ENCODE assay signal across 26 mouse cellular contexts in genomic region chr4:89510593-89510992, GRCm38 (mm10).
DNase-seq lines count a peak whose midpoint lies in the region; ATAC-seq lines count a peak whose summit lies in the region.
"Had no signal": no experiment of that assay in that cellular context is flagged by ENCODE, and none has a peak within 500 bp of the region (broad histone marks: within the 10 kb centered on the region; RNA-seq: fewer than 3 reads in every experiment).

No protein-coding gene starts in this region.

- H3K27ac ChIP-seq in liver, embryonic 11.5 days (ENCODE audit: low read depth, low read length), result peak overlapping the region; percentile 80
- H3K27ac ChIP-seq in liver, embryonic 13.5 days, result peak overlapping the region; percentile 87
- peak overlapping the region; percentile 69 for H3K27ac ChIP-seq in liver, embryonic 16.5 days (ENCODE audit: low read length)
- H3K27ac ChIP-seq: embryonic facial prominence, embryonic 10.5 days; embryonic facial prominence, embryonic 13.5 days; gastrocnemius, adult 2 months; hindbrain, embryonic 10.5 days; hindbrain, embryonic 13.5 days had no signal

- H3K4me3 ChIP-seq in liver, embryonic 11.5 days (ENCODE audit: low read depth, low read length), result no peak overlapping the region
- H3K4me3 ChIP-seq in liver, embryonic 13.5 days (replicated peaks), result no peak overlapping the region
- H3K4me3 ChIP-seq in liver, embryonic 16.5 days (ENCODE audit: low read depth, low read length), result no peak overlapping the region
- H3K4me3 ChIP-seq: embryonic facial prominence, embryonic 10.5 days; embryonic facial prominence, embryonic 13.5 days; gastrocnemius, adult 2 months; hindbrain, embryonic 10.5 days; hindbrain, embryonic 13.5 days had no signal

- no peak; the same call in 1 of the 2 replicates for ATAC-seq in liver, embryonic 11.5 days (replicated peaks; ENCODE audit: low FRiP score)
- no peak for ATAC-seq in liver, embryonic 13.5 days (ENCODE audit: low read depth)
- ATAC-seq in liver, embryonic 16.5 days (ENCODE audit: low read depth), result no peak
- ATAC-seq: forebrain, embryonic 14.5 days; forebrain, postnatal 0 days; hindbrain, embryonic 16.5 days; Patski had no signal

- H3K9me3 ChIP-seq in liver, embryonic 11.5 days (ENCODE audit: control insufficient read depth, low read length), result no peaks in the 10 kb centered on the region
- H3K9me3 ChIP-seq in liver, embryonic 13.5 days (replicated peaks), result no peaks in the 10 kb centered on the region
- no peaks in the 10 kb centered on the region for H3K9me3 ChIP-seq in liver, embryonic 16.5 days (replicated peaks; ENCODE audit: control insufficient read depth, low read length)
- H3K9me3 ChIP-seq: embryonic facial prominence, embryonic 10.5 days; embryonic facial prominence, embryonic 13.5 days; hindbrain, embryonic 10.5 days; hindbrain, embryonic 13.5 days had no signal

- H3K9ac ChIP-seq in liver, embryonic 11.5 days (ENCODE audit: low read depth, low read length), result no peak overlapping the region
- H3K9ac ChIP-seq in liver, embryonic 13.5 days, result peak overlapping the region; percentile 48; the same call in 1 of the 2 replicates
- no peak overlapping the region for H3K9ac ChIP-seq in liver, embryonic 16.5 days (ENCODE audit: low read depth, low read length)
- H3K9ac ChIP-seq: embryonic facial prominence, embryonic 13.5 days; forebrain, postnatal 0 days; hindbrain, embryonic 13.5 days had no signal

- intact Hi-C loops in heart, postnatal 36 days (cut with DNase I), result no loop called here

- no peaks in the 10 kb centered on the region for H3K27me3 ChIP-seq in liver, embryonic 11.5 days (replicated peaks; ENCODE audit: control insufficient read depth, insufficient read depth, low read length)
- no peaks in the 10 kb centered on the region for H3K27me3 ChIP-seq in liver, embryonic 13.5 days
- no peaks in the 10 kb centered on the region for H3K27me3 ChIP-seq in liver, embryonic 16.5 days (ENCODE audit: control insufficient read depth, insufficient read depth, low read depth, low read length)
- H3K27me3 ChIP-seq: embryonic facial prominence, embryonic 13.5 days; hindbrain, embryonic 13.5 days; Patski had no signal

- H3K4me1 ChIP-seq in liver, embryonic 11.5 days (replicated peaks; ENCODE audit: control insufficient read depth, insufficient read depth, low read length), result no peaks in the 10 kb centered on the region; the same call in 1 of the 2 replicates
- peaks cover 40% of the 10 kb centered on the region for H3K4me1 ChIP-seq in liver, embryonic 13.5 days (replicated peaks)
- peaks cover 3% of the 10 kb centered on the region for H3K4me1 ChIP-seq in liver, embryonic 16.5 days (ENCODE audit: control insufficient read depth, low read depth, low read length)
- H3K4me1 ChIP-seq: embryonic facial prominence, embryonic 13.5 days had no signal

- H3K4me2 ChIP-seq in liver, embryonic 11.5 days, result peak overlapping the region; percentile 2; the same call in 1 of the 2 replicates
- H3K4me2 ChIP-seq in liver, embryonic 13.5 days, result peak overlapping the region; percentile 40
- peak overlapping the region; percentile 33; the same call in 1 of the 2 replicates for H3K4me2 ChIP-seq in liver, embryonic 16.5 days (ENCODE audit: low read depth, low read length)
- H3K4me2 ChIP-seq: embryonic facial prominence, embryonic 13.5 days; heart, embryonic 11.5 days; hindbrain, embryonic 13.5 days had no signal

- DNase-seq in liver, embryonic 11.5 days (ENCODE audit: low spot score), result no peak
- no peak for DNase-seq in liver
- no peak for DNase-seq in liver, embryonic 13.5 days
- DNase-seq in kidney, postnatal 25 days, result no peak
- no peak for DNase-seq in urinary bladder, postnatal 14 days (ENCODE audit: low spot score)
- DNase-seq in heart, postnatal 36 days, result no peak
- DNase-seq: adrenal gland, adult 8-10 months; adrenal gland, postnatal 25 days; cerebellum, adult 11-12 months; cerebellum, adult 8-10 months; cerebellum, postnatal 10 days; cerebellum, postnatal 36 days; embryo, embryonic 11 days; forebrain, postnatal 0 days; gastrocnemius, adult 2 months; gastrocnemius, postnatal 14 days; heart, adult 11 months had no signal

- 81% methylated on average over 5 of the region's 5 CpGs for WGBS in liver, embryonic 11.5 days
- WGBS in liver, embryonic 13.5 days (ENCODE audit: insufficient replicate concordance), result 59% methylated on average over 5 of the region's 5 CpGs
- WGBS in liver, embryonic 16.5 days (ENCODE audit: insufficient replicate concordance), result 67% methylated on average over 5 of the region's 5 CpGs

- H3K36me3 ChIP-seq in liver, embryonic 11.5 days (ENCODE audit: control insufficient read depth, insufficient read depth, low read length), result no peaks in the 10 kb centered on the region
- H3K36me3 ChIP-seq in liver, embryonic 13.5 days, result no peaks in the 10 kb centered on the region
- H3K36me3 ChIP-seq in liver, embryonic 16.5 days (ENCODE audit: control insufficient read depth, insufficient read depth), result no peaks in the 10 kb centered on the region
- H3K36me3 ChIP-seq: embryonic facial prominence, embryonic 10.5 days; embryonic facial prominence, embryonic 13.5 days; hindbrain, embryonic 10.5 days; hindbrain, embryonic 13.5 days had no signal
